ENCODE assay signal across 31 mouse cellular contexts in the genomic region with DNA sequence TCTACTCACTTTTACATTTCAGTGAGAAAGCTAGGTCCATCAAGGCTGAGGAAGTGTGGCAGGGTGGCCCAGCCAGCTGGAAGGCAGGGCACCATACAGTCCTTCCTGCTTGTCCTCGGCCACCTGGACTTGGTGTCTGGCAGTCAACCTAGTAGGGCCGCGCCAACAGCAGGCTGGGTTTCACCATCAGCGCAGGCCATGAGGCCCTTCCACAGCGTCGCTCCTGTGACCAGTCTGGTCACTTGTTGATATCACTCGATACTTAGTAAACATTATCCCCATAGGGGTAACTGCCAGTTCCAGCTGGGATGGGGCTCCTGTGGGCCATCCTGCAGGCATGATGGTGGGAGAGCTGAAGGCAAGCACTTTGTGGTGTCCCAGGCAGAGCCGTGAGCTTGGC. TPM values are rescaled to one million over a fixed set of nuclear protein-coding genes. Genes with fewer than 3 reads are reported as not detected.
DNase-seq lines count a peak whose midpoint lies in the region; ATAC-seq and TF ChIP-seq lines count a peak whose summit lies in the region.
"Had no signal": no experiment of that assay in that cellular context is flagged by ENCODE, and none has a peak within 500 bp of the region (broad histone marks: within the 10 kb centered on the region; RNA-seq: fewer than 3 reads in every experiment).

No protein-coding gene starts in this region.

- H3K9me3 ChIP-seq in forebrain, embryonic 12.5 days, result 0 out of 2 replicates have a peak, but pooled peaks cover 3% of the 10 kb centered on the region
- no peaks in the 10 kb centered on the region for H3K9me3 ChIP-seq in forebrain, embryonic 15.5 days
- H3K9me3 ChIP-seq in limb, embryonic 10.5 days (replicated peaks), result no peaks in the 10 kb centered on the region
- H3K9me3 ChIP-seq: embryonic facial prominence, embryonic 15.5 days; hindbrain, embryonic 13.5 days; limb, embryonic 15.5 days; midbrain, embryonic 15.5 days; neural tube, embryonic 15.5 days; stomach, embryonic 15.5 days had no signal

- DNase-seq in liver, adult 2 months (ENCODE audit: extremely low read depth, low read depth, low spot score), result peak; percentile 87
- no peak for DNase-seq in liver
- DNase-seq in gastrocnemius, adult 8-10 months (ENCODE audit: low spot score in 2 of 2), result peak; percentile 62 to 85
- DNase-seq in limb, embryonic 10.5 days (ENCODE audit: low spot score), result no peak
- no peak for DNase-seq in layer of hippocampus, adult 8-10 months (ENCODE audit: low spot score in 2 of 2)
- DNase-seq: adrenal gland, adult 8-10 months; cerebellum, adult 8-10 months; cerebellum, postnatal 25 days; forebrain, postnatal 0 days; heart, adult 11 months; heart, postnatal 4 days; kidney, adult 9 months; kidney, postnatal 14 days; left cerebral cortex, postnatal 4 days; lung, postnatal 36 days; retina, postnatal 1 day; right cerebral cortex, postnatal 14 days; thymus, adult 18-20 months; thymus, postnatal 25 days had no signal

- H3K4me3 ChIP-seq in forebrain, embryonic 12.5 days (replicated peaks), result no peak overlapping the region
- no peak overlapping the region for H3K4me3 ChIP-seq in forebrain, embryonic 15.5 days
- no peak overlapping the region for H3K4me3 ChIP-seq in liver, adult 2 months (ENCODE audit: insufficient read depth, low read depth, low read length)
- no peak overlapping the region for H3K4me3 ChIP-seq in limb, embryonic 10.5 days
- H3K4me3 ChIP-seq: embryonic facial prominence, embryonic 10.5 days; embryonic facial prominence, embryonic 15.5 days; hindbrain, embryonic 13.5 days; limb, embryonic 15.5 days; midbrain, embryonic 15.5 days; neural tube, embryonic 15.5 days; stomach, embryonic 15.5 days had no signal

- H3K27ac ChIP-seq in forebrain, embryonic 12.5 days, result no peak overlapping the region
- H3K27ac ChIP-seq in forebrain, embryonic 15.5 days (replicated peaks), result no peak overlapping the region
- no peak overlapping the region for H3K27ac ChIP-seq in liver, adult 2 months (replicated peaks; ENCODE audit: insufficient read depth, low read depth, low read length)
- H3K27ac ChIP-seq in limb, embryonic 10.5 days, result peak overlapping the region; percentile 53; the same call in 1 of the 2 replicates
- H3K27ac ChIP-seq: embryonic facial prominence, embryonic 10.5 days; embryonic facial prominence, embryonic 15.5 days; hindbrain, embryonic 13.5 days; limb, embryonic 15.5 days; midbrain, embryonic 15.5 days; neural tube, embryonic 15.5 days; stomach, embryonic 15.5 days had no signal

- no peak for TF ChIP-seq POLR2A in liver, adult 2 months (IDR thresholded peaks at IDR 0.05; ENCODE audit: extremely low read depth, insufficient read depth, low read length)

- no peaks in the 10 kb centered on the region for H3K79me2 ChIP-seq in liver, adult 2 months (ENCODE audit: control insufficient read depth, insufficient read depth, low read length)

- no peak for ATAC-seq in forebrain, embryonic 12.5 days (ENCODE audit: low FRiP score)
- no peak for ATAC-seq in forebrain, embryonic 15.5 days (replicated peaks)
- ATAC-seq: forebrain, postnatal 0 days; intestine, embryonic 16.5 days; midbrain, embryonic 15.5 days had no signal

- peaks cover 6% of the 10 kb centered on the region; the same call in 1 of the 2 replicates for H3K27me3 ChIP-seq in forebrain, embryonic 12.5 days
- no peaks in the 10 kb centered on the region for H3K27me3 ChIP-seq in forebrain, embryonic 15.5 days
- H3K27me3 ChIP-seq in liver, adult 2 months (ENCODE audit: control insufficient read depth, insufficient read depth, low read length), result no peaks in the 10 kb centered on the region
- no peaks in the 10 kb centered on the region for H3K27me3 ChIP-seq in limb, embryonic 10.5 days (ENCODE audit: low read depth, poor library complexity, severe bottlenecking)
- H3K27me3 ChIP-seq: embryonic facial prominence, embryonic 15.5 days; hindbrain, embryonic 13.5 days; limb, embryonic 15.5 days; midbrain, embryonic 15.5 days; neural tube, embryonic 15.5 days; stomach, embryonic 15.5 days had no signal

- H3K36me3 ChIP-seq in forebrain, embryonic 12.5 days (replicated peaks), result no peaks in the 10 kb centered on the region; the same call in 1 of the 2 replicates
- no peaks in the 10 kb centered on the region for H3K36me3 ChIP-seq in forebrain, embryonic 15.5 days
- peaks cover 2% of the 10 kb centered on the region; the same call in 1 of the 2 replicates for H3K36me3 ChIP-seq in liver, adult 2 months (ENCODE audit: control insufficient read depth, insufficient read depth, low read length)
- H3K36me3 ChIP-seq in limb, embryonic 10.5 days, result peaks cover 8% of the 10 kb centered on the region; the same call in 1 of the 2 replicates
- H3K36me3 ChIP-seq: midbrain, embryonic 15.5 days; neural tube, embryonic 15.5 days had no signal

- TF ChIP-seq CTCF in liver, adult 2 months (IDR thresholded peaks at IDR 0.05; ENCODE audit: low read depth, low read length), result no peak

- H3K4me1 ChIP-seq in forebrain, embryonic 12.5 days, result peaks cover 18% of the 10 kb centered on the region
- H3K4me1 ChIP-seq in forebrain, embryonic 15.5 days, result no peaks in the 10 kb centered on the region
- peaks cover 5% of the 10 kb centered on the region for H3K4me1 ChIP-seq in liver, adult 2 months (ENCODE audit: control insufficient read depth, insufficient read depth, low read length)
- peaks cover 36% of the 10 kb centered on the region for H3K4me1 ChIP-seq in limb, embryonic 10.5 days
- H3K4me1 ChIP-seq: midbrain, embryonic 15.5 days had no signal

- H3K4me2 ChIP-seq in forebrain, embryonic 12.5 days, result no peak overlapping the region
- H3K4me2 ChIP-seq in forebrain, embryonic 15.5 days (replicated peaks), result no peak overlapping the region
- H3K4me2 ChIP-seq: embryonic facial prominence, embryonic 15.5 days; heart, embryonic 11.5 days; hindbrain, embryonic 13.5 days; limb, embryonic 15.5 days; midbrain, embryonic 15.5 days; neural tube, embryonic 15.5 days; stomach, embryonic 15.5 days had no signal

- 0 out of 2 replicates have a peak overlapping the region, but pooled peaks have one; percentile 4 for H3K9ac ChIP-seq in forebrain, embryonic 12.5 days
- H3K9ac ChIP-seq in forebrain, embryonic 15.5 days (replicated peaks), result no peak overlapping the region
- no peak overlapping the region for H3K9ac ChIP-seq in liver, adult 2 months (ENCODE audit: low read depth, low read length)
- H3K9ac ChIP-seq: embryonic facial prominence, embryonic 15.5 days; forebrain, postnatal 0 days; hindbrain, embryonic 13.5 days; limb, embryonic 15.5 days; midbrain, embryonic 15.5 days; neural tube, embryonic 15.5 days; stomach, embryonic 15.5 days had no signal

- WGBS in forebrain, embryonic 12.5 days, result 82% methylated on average over 8 of the region's 8 CpGs
- WGBS in forebrain, embryonic 15.5 days, result 83% methylated on average over 8 of the region's 8 CpGs
- WGBS in liver, adult 2 months, result 76% methylated on average over 8 of the region's 8 CpGs
- 88% methylated on average over 8 of the region's 8 CpGs for WGBS in limb, embryonic 10.5 days

RNA-seq across cellular contexts. Expression of a gene that starts 8.0 kb away (rescaled TPM):
- 5.6 and 8.2 TPM in 2 replicates for polyA plus RNA-seq in forebrain, embryonic 12.5 days (2016; fragmentation: Nextera tagmentation; extraction: Ambion mirVana)
- 9.0 and 9.6 TPM in 2 replicates for polyA plus RNA-seq in forebrain, embryonic 15.5 days (2015; fragmentation: Nextera tagmentation; extraction: Ambion mirVana)
- total RNA-seq in liver, adult 2 months (2014; rRNA removed), result 15.6 and 33.8 TPM in 2 replicates
- 25.7 and 29.5 TPM in 2 replicates for polyA plus RNA-seq in liver, adult 2 months (2012; rRNA removed)
- 100 to 1,000 TPM in 1 of 4 experiments, 10 to 100 TPM in 3; 38.9 to 177 (median 68.9) TPM for total RNA-seq in gastrocnemius, adult 8-10 months (2022)
- polyA plus RNA-seq in limb, embryonic 10.5 days (2016; fragmentation: Nextera tagmentation; extraction: Ambion mirVana), result 4.4 and 5.0 TPM in 2 replicates
- total RNA-seq in layer of hippocampus, adult 8-10 months (2022), result 10 to 100 TPM; 14.8 to 25.8 (median 21.3) TPM

RNA-seq across cellular contexts. Expression of a gene that starts 23.3 kb away (rescaled TPM):
- polyA plus RNA-seq in forebrain, embryonic 12.5 days (2016; fragmentation: Nextera tagmentation; extraction: Ambion mirVana), result not detected in 2 replicates
- 0.08 and 0.18 TPM in 2 replicates for polyA plus RNA-seq in forebrain, embryonic 15.5 days (2015; fragmentation: Nextera tagmentation; extraction: Ambion mirVana)
- total RNA-seq in liver, adult 2 months (2014; rRNA removed), result 0.37 and 0.40 TPM in 2 replicates
- polyA plus RNA-seq in liver, adult 2 months (2012; rRNA removed), result 0.34 and 0.60 TPM in 2 replicates
- not detected for total RNA-seq in gastrocnemius, adult 8-10 months (2022)
- not detected in 2 replicates for polyA plus RNA-seq in limb, embryonic 10.5 days (2016; fragmentation: Nextera tagmentation; extraction: Ambion mirVana)
- 1 to 10 TPM in 1 of 4 experiments, under 1 TPM in 3; 0.83 to 1.1 (median 0.85) TPM for total RNA-seq in layer of hippocampus, adult 8-10 months (2022)
- polyA plus RNA-seq: embryonic facial prominence, embryonic 10.5 days; forebrain, postnatal 0 days; heart, embryonic 11.5 days had no signal

RNA-seq across cellular contexts. Expression of a gene that starts 26.7 kb away (rescaled TPM):
- polyA plus RNA-seq in forebrain, embryonic 12.5 days (2016; fragmentation: Nextera tagmentation; extraction: Ambion mirVana), result 14.5 and 16.8 TPM in 2 replicates
- 24.6 and 25.0 TPM in 2 replicates for polyA plus RNA-seq in forebrain, embryonic 15.5 days (2015; fragmentation: Nextera tagmentation; extraction: Ambion mirVana)
- 14.8 and 16.7 TPM in 2 replicates for total RNA-seq in liver, adult 2 months (2014; rRNA removed)
- 21.2 and 29.0 TPM in 2 replicates for polyA plus RNA-seq in liver, adult 2 months (2012; rRNA removed)
- 1 to 10 TPM; 1.7 to 4.5 (median 2.4) TPM for total RNA-seq in gastrocnemius, adult 8-10 months (2022)
- 12.7 and 17.1 TPM in 2 replicates for polyA plus RNA-seq in limb, embryonic 10.5 days (2016; fragmentation: Nextera tagmentation; extraction: Ambion mirVana)
- total RNA-seq in layer of hippocampus, adult 8-10 months (2022), result 100 to 1,000 TPM; 340 to 427 (median 396) TPM

RNA-seq across cellular contexts. Expression of a gene that starts 31.5 kb away (rescaled TPM):
- 14.4 and 16.3 TPM in 2 replicates for polyA plus RNA-seq in forebrain, embryonic 12.5 days (2016; fragmentation: Nextera tagmentation; extraction: Ambion mirVana)
- 12.4 and 14.3 TPM in 2 replicates for polyA plus RNA-seq in forebrain, embryonic 15.5 days (2015; fragmentation: Nextera tagmentation; extraction: Ambion mirVana)
- 6.2 and 6.4 TPM in 2 replicates for total RNA-seq in liver, adult 2 months (2014; rRNA removed)
- polyA plus RNA-seq in liver, adult 2 months (2012; rRNA removed), result 8.4 and 10.6 TPM in 2 replicates
- total RNA-seq in gastrocnemius, adult 8-10 months (2022), result 10 to 100 TPM; 18.0 to 21.5 (median 20.5) TPM
- polyA plus RNA-seq in limb, embryonic 10.5 days (2016; fragmentation: Nextera tagmentation; extraction: Ambion mirVana), result 2.8 and 4.0 TPM in 2 replicates
- 10 to 100 TPM; 16.5 to 20.0 (median 16.6) TPM for total RNA-seq in layer of hippocampus, adult 8-10 months (2022)
- total RNA-seq: megakaryocyte-erythroid progenitor cell, adult 5-6 weeks had no signal

RNA-seq across cellular contexts. Expression of a gene that starts 42.2 kb away (rescaled TPM):
- polyA plus RNA-seq in forebrain, embryonic 12.5 days (2016; fragmentation: Nextera tagmentation; extraction: Ambion mirVana), result 154 and 159 TPM in 2 replicates
- polyA plus RNA-seq in forebrain, embryonic 15.5 days (2015; fragmentation: Nextera tagmentation; extraction: Ambion mirVana), result 160 and 166 TPM in 2 replicates
- total RNA-seq in liver, adult 2 months (2014; rRNA removed), result 17.2 and 22.1 TPM in 2 replicates
- 34.0 and 34.4 TPM in 2 replicates for polyA plus RNA-seq in liver, adult 2 months (2012; rRNA removed)
- total RNA-seq in gastrocnemius, adult 8-10 months (2022), result 10 to 100 TPM; 61.7 to 77.8 (median 67.5) TPM
- 174 and 187 TPM in 2 replicates for polyA plus RNA-seq in limb, embryonic 10.5 days (2016; fragmentation: Nextera tagmentation; extraction: Ambion mirVana)
- total RNA-seq in layer of hippocampus, adult 8-10 months (2022), result 10 to 100 TPM; 69.8 to 87.9 (median 78.7) TPM

Comparison
In these comparisons a context has a peak if more than half of its experiments do, and no peak if none do; other contexts are left out.
1. DNase-seq: peak in liver, adult 2 months (single experiment) and gastrocnemius, adult 8-10 months (2 of 2); none in liver (single experiment), limb, embryonic 10.5 days (single experiment) and layer of hippocampus, adult 8-10 months (0 of 2).